Mouse (Mus musculus) CH12.LX (cell line): ENCODE results near the gene Trip12.

ENCODE experiments used
- CHD2 ChIP-seq: IDR thresholded peaks from 2 replicates; pipeline ENCODE4 v1.6.1; 2011; ENCODE audit warnings: low read length, improper control_type of control experiment
- CTCF ChIP-seq, 2 experiments: IDR thresholded peaks in 1 of 2; conservative IDR thresholded peaks in 1 of 2; 2 replicates each; pipeline ENCODE4 v1.5.1; 2011 to 2012; ENCODE audit warnings: low read depth in 2 of 2, low read length in 2 of 2, improper control_type of control experiment in 1 of 2, inconsistent platforms in 1 of 2, mild to moderate bottlenecking in 1 of 2, moderate library complexity in 1 of 2
- GABPA ChIP-seq: IDR thresholded peaks from 2 replicates; pipeline ENCODE4 v1.6.1; 2012; ENCODE audit warnings: low read depth, low read length, improper control_type of control experiment, inconsistent platforms; ENCODE audit not compliant: insufficient replicate concordance
- HCFC1 ChIP-seq: IDR thresholded peaks from 2 replicates; pipeline ENCODE4 v1.6.1; 2012; ENCODE audit warnings: low read depth, mild to moderate bottlenecking, inconsistent platforms, low read length, improper control_type of control experiment
- JUND ChIP-seq: conservative IDR thresholded peaks from 2 replicates; pipeline ENCODE4 v1.6.1; 2011; ENCODE audit warnings: low read depth, low read length, improper control_type of control experiment
- MXI1 ChIP-seq: IDR thresholded peaks from 2 replicates; pipeline ENCODE4 v1.6.1; 2011; ENCODE audit warnings: mild to moderate bottlenecking, low read depth, low read length, improper control_type of control experiment
- MYC ChIP-seq: IDR thresholded peaks from 2 replicates; pipeline ENCODE4 v1.6.1; 2011; ENCODE audit warnings: low read depth, mild to moderate bottlenecking, improper control_type of control experiment, low read length
- NRF1 ChIP-seq: IDR thresholded peaks from 2 replicates; pipeline ENCODE4 v1.6.1; 2014; ENCODE audit warnings: low read depth, mild to moderate bottlenecking, inconsistent platforms, low read length, improper control_type of control experiment, moderate library complexity
- POLR2A ChIP-seq: IDR thresholded peaks from 2 replicates; pipeline ENCODE4 v1.6.1; 2011; ENCODE audit warnings: low read depth, mild to moderate bottlenecking, improper control_type of control experiment, low read length
- ZC3H11A ChIP-seq: IDR thresholded peaks from 2 replicates; pipeline ENCODE4 v1.6.1; 2012; ENCODE audit warnings: low read depth, mild to moderate bottlenecking, inconsistent platforms, low read length, improper control_type of control experiment

- TF ChIP-seq CTCF (conservative IDR thresholded peaks at IDR 0.05 in 1 of 2, IDR thresholded peaks at IDR 0.05 in 1 of 2; ENCODE audit: low read depth in 2 of 2, low read length in 2 of 2) (no peak), HCFC1 (no peak), CHD2 (no peak), POLR2A (no peak), NRF1 (no peak), ZC3H11A (no peak), GABPA (no peak), JUND (no peak), MXI1 (no peak), MYC (no peak)
These were observed 117.5 kb downstream of the Trip12 start for GRCm38 (mm10) chr1:84722841-84723240.
